Mouse (Mus musculus) thymus, postnatal 10 days (tissue): Measurements from ENCODE around the gene Coq6.
"Not testable (repeated sequence)": the region's sequence is repeated elsewhere in the genome, so short reads cannot be mapped to it uniquely, and the experiment has no call there.

Experiments used
- DNase-seq, 2 experiments: peaks; one replicate each; pipeline ENCODE4 v3.0.0; 2021; ENCODE audit warnings: low spot score in 2 of 2

Gene Coq6

GRCm38 (mm10) chr12:84361555-84362489, at the start of gene Coq6, which contains the start of gene Fam161b:
TSS of gene Coq6 (plus strand) at chr12:84361657.
TSS of gene Fam161b (minus strand) at chr12:84361833.
- peak; percentile 91 to 92 for DNase-seq

- no peak for DNase-seq
Observed at GRCm38 (mm10) chr12:84316006-84316405, 45.5 kb upstream of the Coq6 start.

- DNase-seq, result peak; percentile 71 to 81
Observed at GRCm38 (mm10) chr12:84316721-84317621, 44.5 kb upstream of the Coq6 start, which contains the start of gene Zfp410. TSS of gene Zfp410 (plus strand) at chr12:84316852.

- DNase-seq, result no peak
Observed at GRCm38 (mm10) chr12:84327111-84327512, 34.3 kb upstream of the Coq6 start.

- no peak for DNase-seq
Observed at GRCm38 (mm10) chr12:84336963-84337625, 24.4 kb upstream of the Coq6 start.

- DNase-seq, result no peak
Observed at GRCm38 (mm10) chr12:84347192-84347591, 14.3 kb upstream of the Coq6 start.

GRCm38 (mm10) chr12:84358699-84359098, 2.8 kb upstream of the Coq6 start:
- not testable (repeated sequence) for DNase-seq

GRCm38 (mm10) chr12:84362872-84363271, 1.4 kb downstream of the Coq6 start:
- no peak for DNase-seq

- no peak for DNase-seq
Observed at GRCm38 (mm10) chr12:84364291-84364690, 2.8 kb downstream of the Coq6 start.

GRCm38 (mm10) chr12:84365137-84365536, 3.7 kb downstream of the Coq6 start:
- no peak for DNase-seq

GRCm38 (mm10) chr12:84366971-84367370, 5.5 kb downstream of the Coq6 start:
- DNase-seq, result no peak

GRCm38 (mm10) chr12:84371647-84372046, 10.2 kb downstream of the Coq6 start:
- no peak for DNase-seq

- DNase-seq, result no peak
Observed at GRCm38 (mm10) chr12:84373831-84374481, 12.5 kb downstream of the Coq6 start.

- no peak for DNase-seq
Observed at GRCm38 (mm10) chr12:84382369-84382768, 20.9 kb downstream of the Coq6 start.

GRCm38 (mm10) chr12:84384644-84385081, 23.2 kb downstream of the Coq6 start:
- no peak for DNase-seq

- DNase-seq, result no peak
Observed at GRCm38 (mm10) chr12:84385408-84385807, 24.0 kb downstream of the Coq6 start.

GRCm38 (mm10) chr12:84388097-84388496, 26.6 kb downstream of the Coq6 start:
- DNase-seq, result no peak

- peak in 1 of 2 experiments; percentile 7 for DNase-seq
Observed at GRCm38 (mm10) chr12:84388774-84389400, 27.4 kb downstream of the Coq6 start.

GRCm38 (mm10) chr12:84390336-84390735, 28.9 kb downstream of the Coq6 start:
- DNase-seq, result no peak

GRCm38 (mm10) chr12:84392681-84393080, 31.2 kb downstream of the Coq6 start:
- DNase-seq, result no peak

GRCm38 (mm10) chr12:84393847-84394246, 32.4 kb downstream of the Coq6 start:
- DNase-seq, result no peak
